Mouse (Mus musculus) stomach, postnatal 0 days (tissue): ENCODE data around the gene Polr2l. TPM values are rescaled to one million over a fixed set of nuclear protein-coding genes. Genes with fewer than 3 reads are reported as not detected.

Experiments
- ATAC-seq: fragments of 200-750 bp; cut with Nextera tagmentation; 2 replicates; pipeline ENCODE4 v1.8.0; 2017; ENCODE audit not compliant: low FRiP score, low TSS enrichment
- DNase-seq: peaks from one replicate; pipeline ENCODE4 v3.0.0-alpha.2; 2016; ENCODE audit warnings: low spot score
- H3K27ac ChIP-seq: fragments of 300-500 bp; sonication (generic); replicated peaks from 2 replicates; pipeline ENCODE4 v1.5.1; 2014; ENCODE audit warnings: mild to moderate bottlenecking, control low read depth
- H3K27me3 ChIP-seq: fragments of 300-500 bp; sonication (generic); 2 replicates; pipeline ENCODE4 v1.6.1; 2014; ENCODE audit warnings: low read length; ENCODE audit not compliant: control insufficient read depth, insufficient read depth
- H3K36me3 ChIP-seq: fragments of 300-500 bp; sonication (generic); 2 replicates; pipeline ENCODE4 v1.6.1; 2014; ENCODE audit warnings: low read length, mixed read lengths; ENCODE audit not compliant: control insufficient read depth, insufficient read depth
- H3K4me1 ChIP-seq: fragments of 300-500 bp; sonication (generic); replicated peaks from 2 replicates; pipeline ENCODE4 v1.6.1; 2014; ENCODE audit warnings: antibody characterized with exemption; ENCODE audit not compliant: control insufficient read depth, insufficient read depth
- H3K4me2 ChIP-seq: fragments of 300-500 bp; sonication (generic); replicated peaks from 2 replicates; pipeline ENCODE4 v1.6.1; 2014; ENCODE audit warnings: low read depth, mild to moderate bottlenecking, control low read depth, moderate library complexity
- H3K4me3 ChIP-seq: fragments of 300-500 bp; sonication (generic); 2 replicates; pipeline ENCODE4 v1.5.1; 2014; ENCODE audit warnings: low read depth, low read length, control low read depth
- H3K9ac ChIP-seq: fragments of 300-500 bp; sonication (generic); 2 replicates; pipeline ENCODE4 v1.6.1; 2014; ENCODE audit warnings: mild to moderate bottlenecking, low read length, control low read depth, mixed read lengths
- H3K9me3 ChIP-seq: fragments of 300-500 bp; sonication (generic); 2 replicates; pipeline ENCODE4 v1.6.1; 2016; ENCODE audit warnings: low read length; ENCODE audit not compliant: control insufficient read depth
- CTCF ChIP-seq: IDR thresholded peaks from 2 replicates; pipeline ENCODE4 v1.5.1; 2016; ENCODE audit warnings: antibody characterized with exemption, low read depth, mild to moderate bottlenecking, moderate library complexity
- EP300 ChIP-seq: optimal IDR thresholded peaks from 2 replicates; pipeline ENCODE3; 2016; ENCODE audit warnings: antibody characterized with exemption
- WGBS: fragments of 180-500 bp; shearing (Covaris S2); extraction: QIAGEN DNeasy Blood & Tissue Kit; methylation state at CpG from one replicate; pipeline ENCODE4 v1.1.7; 2014; 5-methylcytosine and 5-hydroxymethylcytosine counted together
- polyA plus RNA-seq: library from polyadenylated mRNA; unstranded; fragments of >200 nt; fragmentation: Nextera tagmentation; extraction: Ambion mirVana; gene quantifications from 2 replicates; pipeline ENCODE4 v1.2.1, GENCODE M21; 2015

Gene Polr2l
- polyA plus RNA-seq, 1 experiment from 2014 or later: 60.2 TPM

- WGBS: 91% methylated on average over 13 of the region's 13 CpGs
- ATAC-seq: no peak
- DNase-seq: no peak
- Histone ChIP-seq H3K9me3 (no peaks in the 10 kb centered on the region), H3K4me3 (no peak overlapping the region), H3K36me3 (no peaks in the 10 kb centered on the region), H3K27me3 (no peaks in the 10 kb centered on the region), H3K27ac (no peak overlapping the region), H3K4me1 (peaks cover 4% of the 10 kb centered on the region; the same call in 1 of the 2 replicates), H3K9ac (no peak overlapping the region), H3K4me2 (no peak overlapping the region)
- TF ChIP-seq EP300: no peak
- no peak for TF ChIP-seq CTCF
Observed at GRCm38 (mm10) chr7:141442199-141442598, 32.7 kb downstream of the Polr2l start.

GRCm38 (mm10) chr7:141441460-141441859 lies 33.5 kb downstream of the Polr2l start:
- no peaks in the 10 kb centered on the region for H3K9me3 ChIP-seq

GRCm38 (mm10) chr7:141440613-141441012 lies 34.3 kb downstream of the Polr2l start:
- H3K4me3 ChIP-seq: no peak overlapping the region
- ATAC-seq (no peak), DNase-seq (peak; percentile 68)
- peaks cover 9% of the 10 kb centered on the region for H3K4me1 ChIP-seq
- no peak overlapping the region for H3K9ac ChIP-seq
- TF ChIP-seq EP300 (no peak), CTCF (peak; percentile 87)
- H3K27ac ChIP-seq: no peak overlapping the region
- WGBS: 28% methylated on average over 6 of the region's 6 CpGs
- H3K9me3 ChIP-seq: no peaks in the 10 kb centered on the region
- no peak overlapping the region for H3K4me2 ChIP-seq
- H3K27me3 ChIP-seq: no peaks in the 10 kb centered on the region
- no peaks in the 10 kb centered on the region for H3K36me3 ChIP-seq

More at GRCm38 (mm10) chr7:141441460-141441859, 33.5 kb downstream of the Polr2l start:
- no peak for TF ChIP-seq EP300
- TF ChIP-seq CTCF: no peak
- Histone ChIP-seq H3K27ac (no peak overlapping the region), H3K9ac (no peak overlapping the region), H3K4me3 (no peak overlapping the region), H3K4me1 (peaks cover 7% of the 10 kb centered on the region; the same call in 1 of the 2 replicates), H3K27me3 (no peaks in the 10 kb centered on the region), H3K4me2 (no peak overlapping the region), H3K36me3 (no peaks in the 10 kb centered on the region)
- DNase-seq (no peak), ATAC-seq (no peak)
- whole genome bisulfite sequencing: 90% methylated on average over 9 of the region's 9 CpGs

- no peak overlapping the region for H3K4me2 ChIP-seq
- WGBS: 95% methylated on average over 11 of the region's 11 CpGs
- ATAC-seq (no peak), DNase-seq (no peak)
- no peaks in the 10 kb centered on the region for H3K9me3 ChIP-seq
- H3K4me3 ChIP-seq: no peak overlapping the region
- H3K27me3 ChIP-seq: no peaks in the 10 kb centered on the region
- peaks cover 9% of the 10 kb centered on the region for H3K4me1 ChIP-seq
- no peak overlapping the region for H3K27ac ChIP-seq
- TF ChIP-seq EP300 (no peak), CTCF (no peak)
- no peaks in the 10 kb centered on the region for H3K36me3 ChIP-seq
- H3K9ac ChIP-seq: no peak overlapping the region
Observed at GRCm38 (mm10) chr7:141439811-141440210, 35.1 kb downstream of the Polr2l start.

GRCm38 (mm10) chr7:141439140-141439679 lies 35.7 kb downstream of the Polr2l start:
- no peak for ATAC-seq

GRCm38 (mm10) chr7:141438201-141438968 lies 36.5 kb downstream of the Polr2l start:
- H3K9me3 ChIP-seq: no peaks in the 10 kb centered on the region
- no peak for TF ChIP-seq CTCF
- no peak for TF ChIP-seq EP300
- no peaks in the 10 kb centered on the region for H3K27me3 ChIP-seq
- H3K9ac ChIP-seq: no peak overlapping the region
- DNase-seq: no peak
- no peak for ATAC-seq
- no peak overlapping the region for H3K27ac ChIP-seq
- H3K36me3 ChIP-seq: 0 out of 2 replicates have a peak, but pooled peaks cover 2% of the 10 kb centered on the region
- WGBS: 90% methylated on average over 12 of the region's 12 CpGs
- no peak overlapping the region for H3K4me3 ChIP-seq
- H3K4me1 ChIP-seq: peaks cover 9% of the 10 kb centered on the region
- no peak overlapping the region for H3K4me2 ChIP-seq

More at GRCm38 (mm10) chr7:141439140-141439679, 35.7 kb downstream of the Polr2l start:
- Histone ChIP-seq H3K36me3 (no peaks in the 10 kb centered on the region), H3K4me1 (peaks cover 9% of the 10 kb centered on the region), H3K9ac (no peak overlapping the region), H3K27ac (no peak overlapping the region), H3K4me2 (no peak overlapping the region), H3K4me3 (no peak overlapping the region), H3K9me3 (no peaks in the 10 kb centered on the region), H3K27me3 (no peaks in the 10 kb centered on the region)
- 93% methylated on average over 10 of the region's 10 CpGs for WGBS
- no peak for DNase-seq
- no peak for TF ChIP-seq EP300
